Mouse (Mus musculus): ENCODE data around the gene Muc3.

Muc3 gene

GRCm38 (mm10) chr5:137095135-137095534 is 54.0 kb downstream of the Muc3 start:
- DNase-seq (ENCODE audit: low spot score in 2 of 2), result no peak

- no peak for DNase-seq (ENCODE audit: low spot score in 2 of 2)
These were observed 55.4 kb downstream of the Muc3 start for GRCm38 (mm10) chr5:137093720-137094119.

GRCm38 (mm10) chr5:137091560-137091959 is 57.6 kb downstream of the Muc3 start:
- DNase-seq (ENCODE audit: low spot score in 2 of 2), result no peak

GRCm38 (mm10) chr5:137090870-137091269 is 58.3 kb downstream of the Muc3 start:
- no peak for DNase-seq (ENCODE audit: low spot score in 2 of 2)

- DNase-seq (ENCODE audit: low spot score in 2 of 2), result no peak
These were observed 61.7 kb downstream of the Muc3 start for GRCm38 (mm10) chr5:137087410-137087809.

GRCm38 (mm10) chr5:137085731-137086130 is 63.4 kb downstream of the Muc3 start:
- DNase-seq (ENCODE audit: low spot score in 2 of 2), result no peak

- no peak for DNase-seq (ENCODE audit: low spot score in 2 of 2)
These were observed 64.1 kb downstream of the Muc3 start for GRCm38 (mm10) chr5:137085021-137085420.

All from cerebellum, postnatal 4 days (tissue).